ENCODE assay signal across 10 mouse cellular contexts in genomic region chr14:26530350-26530749, GRCm38 (mm10). TPM values are rescaled to one million over a fixed set of nuclear protein-coding genes. Genes with fewer than 3 reads are reported as not detected.
A peak's percentile ranks its signal among the peaks of the same experiment; 100 is the strongest.
DNase-seq lines count a peak whose midpoint lies in the region; ATAC-seq and TF ChIP-seq lines count a peak whose summit lies in the region.
"Had no signal": no experiment of that assay in that cellular context is flagged by ENCODE, and none has a peak within 500 bp of the region (broad histone marks: within the 10 kb centered on the region; RNA-seq: fewer than 3 reads in every experiment).

No protein-coding gene starts in this region.

- no peak for TF ChIP-seq POLR2A in heart, adult 2 months (IDR thresholded peaks at IDR 0.05; ENCODE audit: insufficient read depth, low read depth, low read length)

- no peak for ATAC-seq in midbrain, embryonic 12.5 days (ENCODE audit: low FRiP score, low read depth)
- no peak for ATAC-seq in liver, embryonic 12.5 days
- ATAC-seq in granulocyte monocyte progenitor cell, adult 5-6 weeks (replicated peaks; ENCODE audit: poor library complexity, severe bottlenecking), result no peak

- no peaks in the 10 kb centered on the region for H3K9me3 ChIP-seq in midbrain, embryonic 12.5 days
- H3K9me3 ChIP-seq in midbrain, embryonic 10.5 days (replicated peaks), result no peaks in the 10 kb centered on the region
- H3K9me3 ChIP-seq in liver, embryonic 12.5 days (replicated peaks), result no peaks in the 10 kb centered on the region

- no peak overlapping the region for H3K9ac ChIP-seq in heart, adult 2 months (ENCODE audit: low read depth, low read length)
- 0 out of 2 replicates have a peak overlapping the region, but pooled peaks have one; percentile 6 for H3K9ac ChIP-seq in midbrain, embryonic 12.5 days (replicated peaks)
- no peak overlapping the region for H3K9ac ChIP-seq in liver, embryonic 12.5 days

- no peak for DNase-seq in heart, adult 2 months
- DNase-seq in heart, postnatal 36 days, result no peak
- DNase-seq in midbrain, embryonic 10.5 days (ENCODE audit: low spot score), result no peak
- no peak for DNase-seq in thymus, postnatal 10 days (ENCODE audit: low spot score in 2 of 2)
- no peak for DNase-seq in frontal cortex, adult 2 months (ENCODE audit: extremely low spot score in 1 of 2, low spot score in 1 of 2)
- DNase-seq: layer of hippocampus, postnatal 36 days had no signal

- no peak overlapping the region for H3K4me2 ChIP-seq in midbrain, embryonic 12.5 days (replicated peaks)
- peak overlapping the region; percentile 28 for H3K4me2 ChIP-seq in liver, embryonic 12.5 days
- H3K4me2 ChIP-seq: heart, embryonic 11.5 days had no signal

- H3K36me3 ChIP-seq in heart, adult 2 months (ENCODE audit: control insufficient read depth, insufficient read depth, low read length), result peaks cover 40% of the 10 kb centered on the region
- peaks cover 8% of the 10 kb centered on the region; the same call in 1 of the 2 replicates for H3K36me3 ChIP-seq in midbrain, embryonic 12.5 days
- H3K36me3 ChIP-seq in midbrain, embryonic 10.5 days, result peaks cover 28% of the 10 kb centered on the region
- H3K36me3 ChIP-seq in liver, embryonic 12.5 days, result peaks cover 33% of the 10 kb centered on the region

- H3K27ac ChIP-seq in heart, adult 2 months, result peak overlapping the region; percentile 71
- H3K27ac ChIP-seq in midbrain, embryonic 12.5 days (replicated peaks), result no peak overlapping the region
- no peak overlapping the region for H3K27ac ChIP-seq in midbrain, embryonic 10.5 days (replicated peaks)
- no peak overlapping the region for H3K27ac ChIP-seq in liver, embryonic 12.5 days

- intact Hi-C loops in heart, adult 2 months (cut with DNase I), result no loop called here
- intact Hi-C loops in heart, postnatal 36 days (cut with DNase I), result loop anchor here (5.0 kb wide), 2 partner anchors 137 to 437 kb away; partner anchors contain the start of gene Pde12

- H3K4me3 ChIP-seq in heart, adult 2 months, result no peak overlapping the region
- H3K4me3 ChIP-seq in midbrain, embryonic 12.5 days, result no peak overlapping the region
- no peak overlapping the region for H3K4me3 ChIP-seq in midbrain, embryonic 10.5 days
- no peak overlapping the region for H3K4me3 ChIP-seq in liver, embryonic 12.5 days

- no peak for TF ChIP-seq CTCF in heart, adult 2 months (IDR thresholded peaks at IDR 0.05)

- peaks cover 16% of the 10 kb centered on the region for H3K79me2 ChIP-seq in heart, adult 2 months (replicated peaks; ENCODE audit: control insufficient read depth, insufficient read depth, low read length)

- TF ChIP-seq EP300 in heart, adult 2 months (IDR thresholded peaks at IDR 0.05; ENCODE audit: insufficient read depth, low read depth, low read length), result no peak

- H3K4me1 ChIP-seq in heart, adult 2 months (ENCODE audit: control insufficient read depth, insufficient read depth, low read length), result peaks cover 14% of the 10 kb centered on the region
- peaks cover 34% of the 10 kb centered on the region for H3K4me1 ChIP-seq in midbrain, embryonic 12.5 days
- H3K4me1 ChIP-seq in midbrain, embryonic 10.5 days, result peaks cover 47% of the 10 kb centered on the region
- H3K4me1 ChIP-seq in liver, embryonic 12.5 days, result peaks cover 74% of the 10 kb centered on the region

- WGBS in heart, adult 2 months, result 33% methylated on average over 7 of the region's 7 CpGs
- 79% methylated on average over 7 of the region's 7 CpGs for whole genome bisulfite sequencing in midbrain, embryonic 12.5 days
- 87% methylated on average over 7 of the region's 7 CpGs for WGBS in midbrain, embryonic 10.5 days
- WGBS in liver, embryonic 12.5 days (ENCODE audit: insufficient replicate concordance), result 75% methylated on average over 7 of the region's 7 CpGs

- no peaks in the 10 kb centered on the region for H3K27me3 ChIP-seq in heart, adult 2 months (ENCODE audit: control insufficient read depth, insufficient read depth, low read length)
- H3K27me3 ChIP-seq in midbrain, embryonic 12.5 days, result no peaks in the 10 kb centered on the region
- no peaks in the 10 kb centered on the region for H3K27me3 ChIP-seq in midbrain, embryonic 10.5 days (ENCODE audit: low read depth, poor library complexity, severe bottlenecking)
- H3K27me3 ChIP-seq in liver, embryonic 12.5 days (replicated peaks), result no peaks in the 10 kb centered on the region

RNA-seq across cellular contexts. Expression of gene Slmap, which starts 4.4 kb away (rescaled TPM):
- total RNA-seq in heart, adult 2 months (2021), result 100 to 1,000 TPM; 249 to 283 TPM
- 32.7 and 59.1 TPM in 2 replicates for polyA plus RNA-seq in heart, adult 2 months (2012; rRNA removed)
- 100 to 1,000 TPM; 283 to 332 TPM for total RNA-seq in heart, postnatal 36 days (2021)
- 22.1 and 25.5 TPM in 2 replicates for polyA plus RNA-seq in midbrain, embryonic 12.5 days (2016; fragmentation: Nextera tagmentation; extraction: Ambion mirVana)
- 13.8 and 14.3 TPM in 2 replicates for polyA plus RNA-seq in midbrain, embryonic 10.5 days (2016; fragmentation: Nextera tagmentation; extraction: Ambion mirVana)
- polyA plus RNA-seq in liver, embryonic 12.5 days (2016; fragmentation: Nextera tagmentation; extraction: Ambion mirVana), result 20.2 and 20.6 TPM in 2 replicates
- 42.7 and 66.3 TPM in 2 replicates for total RNA-seq in granulocyte monocyte progenitor cell, adult 5-6 weeks (2014; fragmentation: Nextera tagmentation)
- total RNA-seq in granulocyte monocyte progenitor cell, adult 5-6 weeks (2017), result 66.5 and 78.6 TPM in 2 replicates
- polyA plus RNA-seq in frontal cortex, adult 2 months (2012; rRNA removed), result 54.9 and 58.4 TPM in 2 replicates

RNA-seq across cellular contexts. Expression of gene Dennd6a, which starts 43.3 kb away (rescaled TPM):
- total RNA-seq in heart, adult 2 months (2021), result 10 to 100 TPM; 13.4 to 14.0 TPM
- 6.9 and 11.3 TPM in 2 replicates for polyA plus RNA-seq in heart, adult 2 months (2012; rRNA removed)
- total RNA-seq in heart, postnatal 36 days (2021), result 10 to 100 TPM; 16.3 TPM
- 27.9 and 31.7 TPM in 2 replicates for polyA plus RNA-seq in midbrain, embryonic 12.5 days (2016; fragmentation: Nextera tagmentation; extraction: Ambion mirVana)
- polyA plus RNA-seq in midbrain, embryonic 10.5 days (2016; fragmentation: Nextera tagmentation; extraction: Ambion mirVana), result 28.9 and 30.3 TPM in 2 replicates
- 18.2 and 19.3 TPM in 2 replicates for polyA plus RNA-seq in liver, embryonic 12.5 days (2016; fragmentation: Nextera tagmentation; extraction: Ambion mirVana)
- 18.5 and 19.7 TPM in 2 replicates for total RNA-seq in granulocyte monocyte progenitor cell, adult 5-6 weeks (2014; fragmentation: Nextera tagmentation)
- total RNA-seq in granulocyte monocyte progenitor cell, adult 5-6 weeks (2017), result 21.6 and 24.5 TPM in 2 replicates
- polyA plus RNA-seq in frontal cortex, adult 2 months (2012; rRNA removed), result 21.9 and 23.9 TPM in 2 replicates
